In the genomic region with DNA sequence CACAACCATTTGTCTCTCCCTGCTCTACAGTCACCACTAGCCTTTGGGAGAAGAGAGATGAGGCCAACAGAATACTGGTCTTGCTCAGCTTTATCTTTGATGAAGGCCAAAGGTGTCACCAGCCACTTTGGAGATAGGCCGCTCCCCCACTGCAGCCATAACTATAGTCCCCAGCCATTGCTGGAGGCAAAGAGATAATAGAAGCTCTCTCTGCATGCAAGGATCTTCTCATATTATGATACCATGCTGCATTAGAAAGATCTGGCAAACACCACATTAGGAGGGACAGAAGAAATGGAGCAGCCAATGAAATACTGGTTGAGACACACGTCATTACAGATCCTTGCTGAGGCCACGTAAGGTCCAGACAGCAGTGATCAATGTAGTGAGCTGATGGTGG, we compare ENCODE assay signal across 11 mouse cellular contexts. TPM values are rescaled to one million over a fixed set of nuclear protein-coding genes. Genes with fewer than 3 reads are reported as not detected.
DNase-seq lines count a peak whose midpoint lies in the region; ATAC-seq and TF ChIP-seq lines count a peak whose summit lies in the region.
"Had no signal": no experiment of that assay in that cellular context is flagged by ENCODE, and none has a peak within 500 bp of the region (broad histone marks: within the 10 kb centered on the region; RNA-seq: fewer than 3 reads in every experiment).

No protein-coding gene starts in this region.

- H3K4me2 ChIP-seq in heart, embryonic 13.5 days, result peak overlapping the region; percentile 98

- peak overlapping the region; percentile 90 for H3K4me3 ChIP-seq in heart, embryonic 13.5 days
- no peak overlapping the region for H3K4me3 ChIP-seq in heart, adult 2 months
- H3K4me3 ChIP-seq in spleen, adult 2 months (ENCODE audit: extremely low read depth, insufficient read depth, insufficient read length), result no peak overlapping the region
- peak overlapping the region; percentile 89 for H3K4me3 ChIP-seq in limb, embryonic 10.5 days

- no peaks in the 10 kb centered on the region for H3K79me2 ChIP-seq in heart, adult 2 months (replicated peaks; ENCODE audit: control insufficient read depth, insufficient read depth, low read length)

- H3K27me3 ChIP-seq in heart, embryonic 13.5 days (replicated peaks), result no peaks in the 10 kb centered on the region
- H3K27me3 ChIP-seq in heart, adult 2 months (ENCODE audit: control insufficient read depth, insufficient read depth, low read length), result no peaks in the 10 kb centered on the region
- H3K27me3 ChIP-seq in spleen, adult 2 months (ENCODE audit: control insufficient read depth, insufficient read depth, low read length), result no peaks in the 10 kb centered on the region
- no peaks in the 10 kb centered on the region for H3K27me3 ChIP-seq in limb, embryonic 10.5 days (ENCODE audit: low read depth, poor library complexity, severe bottlenecking)

- TF ChIP-seq CTCF in heart, adult 2 months (IDR thresholded peaks at IDR 0.05), result no peak
- no peak for TF ChIP-seq CTCF in spleen, adult 2 months (IDR thresholded peaks at IDR 0.05; ENCODE audit: extremely low read depth, insufficient read depth, insufficient read length, insufficient replicate concordance)

- 73% methylated on average over 3 of the region's 3 CpGs for WGBS in heart, embryonic 13.5 days
- WGBS in heart, adult 2 months, result 95% methylated on average over 3 of the region's 3 CpGs
- WGBS in spleen, adult 2 months, result 80% methylated on average over 3 of the region's 3 CpGs
- 87% methylated on average over 3 of the region's 3 CpGs for WGBS in limb, embryonic 10.5 days

- no peak for TF ChIP-seq EP300 in heart, adult 2 months (IDR thresholded peaks at IDR 0.05; ENCODE audit: insufficient read depth, low read depth, low read length)

- ATAC-seq in heart, embryonic 13.5 days (ENCODE audit: extremely low read depth, insufficient number of reproducible peaks, low FRiP score, low TSS enrichment), result no peak

- H3K9me3 ChIP-seq in heart, embryonic 13.5 days, result no peaks in the 10 kb centered on the region
- no peaks in the 10 kb centered on the region for H3K9me3 ChIP-seq in limb, embryonic 10.5 days (replicated peaks)

- intact Hi-C loops in heart, adult 2 months (cut with DNase I), result no loop called here

- H3K36me3 ChIP-seq in heart, embryonic 13.5 days, result peaks cover 44% of the 10 kb centered on the region
- no peaks in the 10 kb centered on the region for H3K36me3 ChIP-seq in heart, adult 2 months (ENCODE audit: control insufficient read depth, insufficient read depth, low read length)
- H3K36me3 ChIP-seq in spleen, adult 2 months (ENCODE audit: control insufficient read depth, insufficient read depth, low read length), result peaks cover 3% of the 10 kb centered on the region
- H3K36me3 ChIP-seq in limb, embryonic 10.5 days, result peaks cover 52% of the 10 kb centered on the region

- H3K9ac ChIP-seq in heart, embryonic 13.5 days, result peak overlapping the region; percentile 28; the same call in 1 of the 2 replicates
- no peak overlapping the region for H3K9ac ChIP-seq in heart, adult 2 months (ENCODE audit: low read depth, low read length)

- peaks cover 31% of the 10 kb centered on the region for H3K4me1 ChIP-seq in heart, embryonic 13.5 days
- 0 out of 2 replicates have a peak, but pooled peaks cover 1% of the 10 kb centered on the region for H3K4me1 ChIP-seq in heart, adult 2 months (ENCODE audit: control insufficient read depth, insufficient read depth, low read length)
- H3K4me1 ChIP-seq in spleen, adult 2 months (ENCODE audit: control insufficient read depth, insufficient read depth, insufficient read length), result peaks cover 15% of the 10 kb centered on the region
- peaks cover 37% of the 10 kb centered on the region for H3K4me1 ChIP-seq in limb, embryonic 10.5 days

- no peak overlapping the region for H3K27ac ChIP-seq in heart, embryonic 13.5 days (replicated peaks)
- H3K27ac ChIP-seq in heart, adult 2 months, result no peak overlapping the region
- H3K27ac ChIP-seq in spleen, adult 2 months (ENCODE audit: insufficient read depth, low read length), result peak overlapping the region; percentile 42; the same call in 1 of the 2 replicates
- no peak overlapping the region for H3K27ac ChIP-seq in limb, embryonic 10.5 days

- no peak for TF ChIP-seq POLR2A in heart, adult 2 months (IDR thresholded peaks at IDR 0.05; ENCODE audit: insufficient read depth, low read depth, low read length)
- no peak for TF ChIP-seq POLR2A in spleen, adult 2 months (IDR thresholded peaks at IDR 0.05; ENCODE audit: low read depth, low read length)

- no peak for DNase-seq in heart, adult 2 months
- DNase-seq in spleen, adult 2 months (ENCODE audit: low read depth in 1 of 2, low spot score in 2 of 2), result no peak
- DNase-seq in spleen, adult 18-20 months, result no peak
- no peak for DNase-seq in limb, embryonic 10.5 days (ENCODE audit: low spot score)
- peak; percentile 44 to 70 for DNase-seq in spleen, postnatal 36 days (ENCODE audit: low spot score in 2 of 2)
- no peak for DNase-seq in cerebellum, postnatal 36 days
- no peak for DNase-seq in embryo, embryonic 11 days
- DNase-seq: adrenal gland, adult 8-10 months; heart, postnatal 10 days; lung, postnatal 4 days had no signal

RNA-seq across cellular contexts. Expression of a gene that starts 2.0 kb away (rescaled TPM):
- polyA plus RNA-seq in heart, embryonic 13.5 days (2015; fragmentation: Nextera tagmentation; extraction: Ambion mirVana), result 40.9 and 44.5 TPM in 2 replicates
- 1 to 10 TPM in 1 of 2 experiments, under 1 TPM in 1; 0.91 to 1.3 TPM for total RNA-seq in heart, adult 2 months (2021)
- 0.90 and 1.3 TPM in 2 replicates for polyA plus RNA-seq in heart, adult 2 months (2012; rRNA removed)
- polyA plus RNA-seq in spleen, adult 2 months (2012; rRNA removed), result 9.1 and 21.1 TPM in 2 replicates
- polyA plus RNA-seq in limb, embryonic 10.5 days (2016; fragmentation: Nextera tagmentation; extraction: Ambion mirVana), result 158 and 194 TPM in 2 replicates

Comparison
In these comparisons a context has a peak if more than half of its experiments do, and no peak if none do; other contexts are left out.
1. H3K4me3 ChIP-seq: peak in heart, embryonic 13.5 days (single experiment) and limb, embryonic 10.5 days (single experiment); none in heart, adult 2 months (single experiment) and spleen, adult 2 months (single experiment).
2. DNase-seq: peak in spleen, postnatal 36 days (2 of 2); none in heart, adult 2 months (0 of 2), spleen, adult 2 months (0 of 2), spleen, adult 18-20 months (0 of 2), limb, embryonic 10.5 days (single experiment), cerebellum, postnatal 36 days (0 of 2) and embryo, embryonic 11 days (single experiment).